Mouse (Mus musculus) testis, adult 2 months (tissue): ENCODE measurements around the gene Zdhhc13.

Source experiments
- CTCF ChIP-seq: fragments of 200-500 bp; IDR thresholded peaks from 2 replicates; pipeline ENCODE4 v1.5.1; 2012; ENCODE audit warnings: low read depth, mild to moderate bottlenecking, inconsistent platforms, low read length, moderate library complexity; ENCODE audit not compliant: control insufficient read depth, insufficient read depth, insufficient replicate concordance
- POLR2A ChIP-seq: fragments of 200-500 bp; IDR thresholded peaks from 2 replicates; pipeline ENCODE4 v1.6.1; 2012; ENCODE audit warnings: low read depth, mild to moderate bottlenecking, inconsistent platforms, low read length, moderate library complexity; ENCODE audit not compliant: control insufficient read depth

DNA sequence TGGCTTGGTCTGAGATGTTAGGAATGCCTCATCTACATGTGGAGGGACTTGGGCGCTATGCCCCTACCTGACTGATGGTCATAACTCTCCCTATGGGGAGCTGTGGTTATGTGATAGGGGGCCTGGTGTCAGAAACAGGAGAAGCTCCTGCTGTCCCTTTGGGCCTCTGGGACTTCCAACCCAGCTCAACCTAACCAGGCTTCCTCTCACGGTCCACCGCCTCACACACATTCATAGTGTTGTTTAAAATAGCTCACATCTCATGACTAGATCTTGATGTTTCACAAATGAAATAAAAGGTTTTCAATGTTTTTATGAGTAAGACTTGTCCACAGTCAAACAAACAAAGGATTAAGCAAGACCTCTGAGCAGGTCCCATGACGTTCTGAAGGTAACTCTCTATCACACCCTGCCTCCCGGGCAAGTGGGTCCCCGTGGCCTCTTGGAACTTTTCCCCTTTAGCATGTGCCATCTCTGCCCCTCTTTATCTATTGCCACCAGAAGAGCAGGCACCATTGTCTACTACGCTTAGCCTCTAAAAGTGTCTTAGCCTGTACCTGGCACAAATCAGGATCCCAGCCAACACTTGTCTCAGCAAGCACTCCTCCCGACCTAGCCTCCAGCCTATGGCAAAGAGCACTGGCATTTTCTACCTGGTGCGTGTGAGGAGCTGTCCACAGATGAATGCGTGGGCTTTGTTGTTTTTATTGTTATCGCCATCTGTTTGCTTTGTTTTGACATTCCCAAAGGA is 3.9 kb upstream of the Zdhhc13 start:
- no peak for TF ChIP-seq POLR2A
- no peak for TF ChIP-seq CTCF
